Comparison of ENCODE assay signal across 23 mouse cellular contexts in the genomic region with DNA sequence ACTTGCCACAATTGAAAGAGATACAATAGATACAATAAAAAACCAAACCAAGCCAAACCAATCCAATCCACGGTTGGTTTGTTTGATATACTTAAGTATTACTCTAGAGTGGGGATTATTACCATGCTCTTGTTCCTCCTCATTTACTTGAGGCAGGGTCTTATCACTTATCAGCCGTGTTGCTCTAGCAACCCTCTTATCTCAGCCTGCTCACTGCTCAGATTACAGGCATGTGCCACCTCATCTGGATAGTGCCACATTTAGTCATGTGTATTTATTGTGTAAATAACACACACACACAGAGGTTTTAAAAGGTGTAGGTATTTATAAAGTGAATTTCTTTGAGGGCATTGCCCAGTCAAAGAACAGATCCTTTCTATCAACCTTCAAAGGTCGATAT.
DNase-seq lines count a peak whose midpoint lies in the region; ATAC-seq and TF ChIP-seq lines count a peak whose summit lies in the region.
"Had no signal": no experiment of that assay in that cellular context is flagged by ENCODE, and none has a peak within 500 bp of the region (broad histone marks: within the 10 kb centered on the region; RNA-seq: fewer than 3 reads in every experiment).

No protein-coding gene starts in this region.

- no peak for TF ChIP-seq CTCF in stomach, postnatal 0 days (IDR thresholded peaks at IDR 0.05; ENCODE audit: low read depth)
- TF ChIP-seq CTCF in MEL (IDR thresholded peaks at IDR 0.05 in 2 of 3, conservative IDR thresholded peaks at IDR 0.05 in 1 of 3; ENCODE audit: control insufficient read depth in 1 of 3, insufficient read depth in 1 of 3, low read depth in 2 of 3, low read length in 3 of 3, poor library complexity in 1 of 3, severe bottlenecking in 1 of 3) = no peak

- H3K79me2 ChIP-seq in MEL (ENCODE audit: control insufficient read depth, insufficient read depth, low read length, poor library complexity) = no peaks in the 10 kb centered on the region

- TF ChIP-seq POLR2A in MEL (IDR thresholded peaks at IDR 0.05; ENCODE audit: control insufficient read depth in 1 of 2, insufficient read depth in 1 of 2, low read depth in 1 of 2, low read length in 2 of 2, poor library complexity in 1 of 2) = no peak

- no peak overlapping the region for H3K9ac ChIP-seq in midbrain, embryonic 11.5 days (ENCODE audit: low read length)
- no peak overlapping the region for H3K9ac ChIP-seq in midbrain, embryonic 15.5 days
- H3K9ac ChIP-seq in stomach, embryonic 15.5 days = no peak overlapping the region
- no peak overlapping the region for H3K9ac ChIP-seq in stomach, postnatal 0 days (ENCODE audit: low read length)
- H3K9ac ChIP-seq in MEL (ENCODE audit: control insufficient read depth, low read depth, low read length, poor library complexity, severe bottlenecking) = no peak overlapping the region

- H3K36me3 ChIP-seq in midbrain, embryonic 11.5 days (ENCODE audit: control insufficient read depth, insufficient read depth, low read length) = no peaks in the 10 kb centered on the region
- H3K36me3 ChIP-seq in midbrain, embryonic 15.5 days (replicated peaks) = no peaks in the 10 kb centered on the region
- H3K36me3 ChIP-seq in stomach, embryonic 15.5 days = no peaks in the 10 kb centered on the region
- H3K36me3 ChIP-seq in stomach, postnatal 0 days (ENCODE audit: control insufficient read depth, insufficient read depth, low read length) = no peaks in the 10 kb centered on the region
- H3K36me3 ChIP-seq in MEL (ENCODE audit: control insufficient read depth in 1 of 2, insufficient read depth in 2 of 2, low read length in 2 of 2) = peaks cover 8 to 22% of the 10 kb centered on the region in 2 experiments

- peaks cover 5% of the 10 kb centered on the region for H3K4me1 ChIP-seq in midbrain, embryonic 11.5 days (ENCODE audit: control insufficient read depth, insufficient read depth, low read length)
- peaks cover 8% of the 10 kb centered on the region for H3K4me1 ChIP-seq in midbrain, embryonic 15.5 days
- H3K4me1 ChIP-seq in stomach, embryonic 15.5 days = no peaks in the 10 kb centered on the region; the same call in 1 of the 2 replicates
- no peaks in the 10 kb centered on the region for H3K4me1 ChIP-seq in stomach, postnatal 0 days (replicated peaks; ENCODE audit: control insufficient read depth, insufficient read depth)
- H3K4me1 ChIP-seq in MEL (ENCODE audit: control insufficient read depth in 1 of 2, insufficient read depth in 2 of 2, low read length in 2 of 2) = peaks cover 7 to 15% of the 10 kb centered on the region in 2 experiments

- no peaks in the 10 kb centered on the region for H3K27me3 ChIP-seq in midbrain, embryonic 11.5 days (ENCODE audit: control insufficient read depth, insufficient read depth, low read length)
- no peaks in the 10 kb centered on the region for H3K27me3 ChIP-seq in midbrain, embryonic 15.5 days (replicated peaks)
- H3K27me3 ChIP-seq in stomach, embryonic 15.5 days (replicated peaks) = no peaks in the 10 kb centered on the region
- no peaks in the 10 kb centered on the region for H3K27me3 ChIP-seq in stomach, postnatal 0 days (ENCODE audit: control insufficient read depth, insufficient read depth, low read length)
- H3K27me3 ChIP-seq in MEL (ENCODE audit: control insufficient read depth in 1 of 2, insufficient read depth in 2 of 2, low read length in 2 of 2) = no peaks in the 10 kb centered on the region
- H3K27me3 ChIP-seq: CH12.LX, Patski had no signal

- H3K27ac ChIP-seq in midbrain, embryonic 11.5 days (ENCODE audit: low read depth, low read length) = no peak overlapping the region
- no peak overlapping the region for H3K27ac ChIP-seq in midbrain, embryonic 15.5 days
- no peak overlapping the region for H3K27ac ChIP-seq in stomach, embryonic 15.5 days
- no peak overlapping the region for H3K27ac ChIP-seq in stomach, postnatal 0 days (replicated peaks)
- no peak overlapping the region; the same call in 1 of the 2 replicates for H3K27ac ChIP-seq in MEL (ENCODE audit: control insufficient read depth, low read depth, low read length)

- peak; percentile 14 for DNase-seq in midbrain, embryonic 11.5 days (ENCODE audit: low spot score, missing footprints)
- no peak for DNase-seq in stomach, postnatal 0 days (ENCODE audit: low spot score)
- peak; percentile 23 for DNase-seq in MEL (ENCODE audit: low read depth, low spot score)
- no peak for DNase-seq in frontal cortex, postnatal 25 days (ENCODE audit: low spot score in 2 of 2)
- DNase-seq in testis, postnatal 10 days (ENCODE audit: low spot score) = no peak
- DNase-seq: adrenal gland, adult 2 months; adrenal gland, adult 8-10 months; adrenal gland, postnatal 10 days; adrenal gland, postnatal 14 days; adrenal gland, postnatal 25 days; adrenal gland, postnatal 36 days; B cell, adult 2 months; cerebellum, adult 11 months; cerebellum, adult 11-12 months; cerebellum, adult 18-20 months had no signal

- WGBS in midbrain, embryonic 11.5 days = 70% methylated on average over 3 of the region's 3 CpGs
- 67% methylated on average over 3 of the region's 3 CpGs for WGBS in midbrain, embryonic 15.5 days
- 54% methylated on average over 3 of the region's 3 CpGs for WGBS in stomach, embryonic 15.5 days
- WGBS in stomach, postnatal 0 days = 67% methylated on average over 3 of the region's 3 CpGs

- no peaks in the 10 kb centered on the region for H3K9me3 ChIP-seq in midbrain, embryonic 11.5 days (ENCODE audit: control insufficient read depth, low read length)
- no peaks in the 10 kb centered on the region for H3K9me3 ChIP-seq in midbrain, embryonic 15.5 days
- no peaks in the 10 kb centered on the region for H3K9me3 ChIP-seq in stomach, embryonic 15.5 days
- no peaks in the 10 kb centered on the region for H3K9me3 ChIP-seq in stomach, postnatal 0 days (ENCODE audit: control insufficient read depth, low read length)
- no peaks in the 10 kb centered on the region for H3K9me3 ChIP-seq in MEL (replicated peaks; ENCODE audit: insufficient read depth, low read length)
- H3K9me3 ChIP-seq: G1E had no signal

- no peak for ATAC-seq in midbrain, embryonic 11.5 days (ENCODE audit: low FRiP score)
- no peak for ATAC-seq in midbrain, embryonic 15.5 days (replicated peaks)
- 0 out of 2 replicates have a peak, but pooled peaks have one; percentile 47 for ATAC-seq in stomach, embryonic 15.5 days (ENCODE audit: insufficient read depth, low FRiP score, low read depth)
- ATAC-seq in stomach, postnatal 0 days (ENCODE audit: low FRiP score, low TSS enrichment) = no peak
- ATAC-seq in megakaryocyte-erythroid progenitor cell, adult 5-6 weeks (replicated peaks; ENCODE audit: low FRiP score, low TSS enrichment, poor library complexity, severe bottlenecking) = 0 out of 2 replicates have a peak, but pooled peaks have one; percentile 10
- ATAC-seq: activated CD4-positive, CD25-positive, alpha-beta regulatory T cell, adult 4 months; CD4-positive, CD25-positive, alpha-beta regulatory T cell, adult 4 months; Patski had no signal

- TF ChIP-seq EP300 in stomach, postnatal 0 days (optimal IDR thresholded peaks at IDR 0.05) = no peak
- peak; percentile 56 to 77; a peak in 3 of 4 replicates for TF ChIP-seq EP300 in MEL (IDR thresholded peaks at IDR 0.05; ENCODE audit: low read depth in 1 of 2, low read length in 2 of 2)

- H3K4me2 ChIP-seq in midbrain, embryonic 11.5 days = no peak overlapping the region
- H3K4me2 ChIP-seq in midbrain, embryonic 15.5 days = no peak overlapping the region
- H3K4me2 ChIP-seq in stomach, embryonic 15.5 days = no peak overlapping the region
- no peak overlapping the region for H3K4me2 ChIP-seq in stomach, postnatal 0 days (replicated peaks; ENCODE audit: low read depth)

- TF ChIP-seq RAD21 in MEL (IDR thresholded peaks at IDR 0.05; ENCODE audit: low read depth, low read length) = no peak

- no peak overlapping the region for H3K4me3 ChIP-seq in midbrain, embryonic 11.5 days (ENCODE audit: low read depth, low read length)
- H3K4me3 ChIP-seq in midbrain, embryonic 15.5 days = no peak overlapping the region
- H3K4me3 ChIP-seq in stomach, embryonic 15.5 days (replicated peaks) = no peak overlapping the region
- H3K4me3 ChIP-seq in stomach, postnatal 0 days (ENCODE audit: low read depth, low read length) = no peak overlapping the region
- H3K4me3 ChIP-seq in MEL (ENCODE audit: control insufficient read depth in 1 of 2, insufficient read depth in 1 of 2, low read depth in 2 of 2, low read length in 2 of 2) = no peak overlapping the region

TF ChIP-seq in MEL, 35 proteins besides CTCF, POLR2A, EP300 and RAD21:
- TF ChIP-seq TCF12 (IDR thresholded peaks at IDR 0.05; ENCODE audit: low read depth, low read length) (peak; percentile 59), MYC (IDR thresholded peaks at IDR 0.05; ENCODE audit: low read depth, low read length) (peak; percentile 71; the same call in 1 of the 2 replicates), GATA1 (IDR thresholded peaks at IDR 0.05; ENCODE audit: low read depth, low read length) (peak; percentile 95), ETS1 (IDR thresholded peaks at IDR 0.05; ENCODE audit: low read depth, low read length) (peak; percentile 59; the same call in 1 of the 2 replicates), MAX (IDR thresholded peaks at IDR 0.05; ENCODE audit: low read length) (peak; percentile 42; the same call in 1 of the 2 replicates), MAZ (IDR thresholded peaks at IDR 0.05; ENCODE audit: low read depth, low read length) (no peak), BHLHE40 (IDR thresholded peaks at IDR 0.05; ENCODE audit: borderline replicate concordance, low read depth, low read length) (peak; percentile 89), POLR2AphosphoS2 (IDR thresholded peaks at IDR 0.05; ENCODE audit: low read length) (no peak), MEF2A (IDR thresholded peaks at IDR 0.05; ENCODE audit: extremely low read depth, insufficient replicate concordance, low read depth, low read length, poor library complexity, severe bottlenecking) (no peak), MXI1 (IDR thresholded peaks at IDR 0.05; ENCODE audit: low read depth, low read length) (peak; percentile 57; the same call in 1 of the 2 replicates), RCOR1 (IDR thresholded peaks at IDR 0.05; ENCODE audit: low read depth, low read length) (peak; percentile 91), TAL1 (IDR thresholded peaks at IDR 0.05; ENCODE audit: low read length) (no peak), SIN3A (IDR thresholded peaks at IDR 0.05; ENCODE audit: low read length) (peak; percentile 36; the same call in 1 of the 2 replicates)
TF ChIP-seq in MEL: peak in this region for 9.

Comparison
In these comparisons a context has a peak if more than half of its experiments do, and no peak if none do; other contexts are left out.
1. ATAC-seq: peak in stomach, embryonic 15.5 days (single experiment) and megakaryocyte-erythroid progenitor cell, adult 5-6 weeks (single experiment); none in midbrain, embryonic 11.5 days (single experiment), midbrain, embryonic 15.5 days (single experiment) and stomach, postnatal 0 days (single experiment).
2. DNase-seq: peak in midbrain, embryonic 11.5 days (single experiment) and MEL (single experiment); none in stomach, postnatal 0 days (single experiment), frontal cortex, postnatal 25 days (0 of 2) and testis, postnatal 10 days (single experiment).